ENCODE assay signal across 20 mouse cellular contexts in the genomic region with DNA sequence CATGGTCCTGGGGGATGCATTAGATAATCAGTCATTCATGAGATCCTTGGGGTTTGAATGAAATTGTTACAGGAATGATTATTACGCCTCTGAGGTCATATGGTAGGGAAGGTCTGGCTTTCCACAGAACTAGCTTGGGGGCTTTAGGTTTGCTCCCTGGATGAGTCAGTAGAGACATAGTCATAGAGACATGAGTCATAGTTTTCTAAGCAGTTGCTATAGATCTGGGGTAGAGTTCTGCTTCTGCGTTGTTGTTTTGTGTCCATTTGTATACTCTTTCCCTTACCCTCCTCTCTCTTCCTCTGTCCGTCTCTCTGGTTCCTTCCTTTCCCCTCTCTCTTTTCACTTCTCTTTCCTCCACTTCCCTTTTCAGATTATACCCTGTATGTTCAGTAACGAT.
DNase-seq lines count a peak whose midpoint lies in the region; ATAC-seq and TF ChIP-seq lines count a peak whose summit lies in the region.
"Had no signal": no experiment of that assay in that cellular context is flagged by ENCODE, and none has a peak within 500 bp of the region (broad histone marks: within the 10 kb centered on the region; RNA-seq: fewer than 3 reads in every experiment).

No protein-coding gene starts in this region.

- no peak overlapping the region for H3ac ChIP-seq in C2C12 (ENCODE audit: control insufficient read depth, insufficient read length, low read depth)

- no peak overlapping the region for H3K9ac ChIP-seq in midbrain, embryonic 15.5 days
- H3K9ac ChIP-seq in neural tube, embryonic 15.5 days (replicated peaks), result no peak overlapping the region
- H3K9ac ChIP-seq: embryonic facial prominence, embryonic 15.5 days; forebrain, embryonic 12.5 days; heart, embryonic 12.5 days had no signal

- H3K36me3 ChIP-seq in kidney, adult 2 months (ENCODE audit: control insufficient read depth, insufficient read depth, low read length), result no peaks in the 10 kb centered on the region
- no peaks in the 10 kb centered on the region for H3K36me3 ChIP-seq in C2C12 (ENCODE audit: control insufficient read depth, insufficient read depth)
- H3K36me3 ChIP-seq in midbrain, embryonic 15.5 days (replicated peaks), result peaks cover 7% of the 10 kb centered on the region
- H3K36me3 ChIP-seq in neural tube, embryonic 15.5 days, result peaks cover 25% of the 10 kb centered on the region
- H3K36me3 ChIP-seq: embryonic facial prominence, embryonic 15.5 days; G1E; heart, embryonic 12.5 days had no signal

- ATAC-seq in midbrain, embryonic 15.5 days (replicated peaks), result no peak
- no peak for ATAC-seq in neural tube, embryonic 15.5 days (ENCODE audit: low FRiP score)
- ATAC-seq: forebrain, embryonic 16.5 days; hindbrain, embryonic 16.5 days; inflammation-experienced regulatory T-cells, adult 6 months had no signal

- no peak for DNase-seq in kidney, adult 2 months
- no peak for DNase-seq in kidney, postnatal 25 days
- DNase-seq in brain, adult 2 months (ENCODE audit: low read depth, low spot score), result peak; percentile 60
- DNase-seq in MN1 (ENCODE audit: low spot score), result no peak
- DNase-seq: adrenal gland, adult 2 months; adrenal gland, postnatal 25 days; cerebellum, adult 2 months; cerebellum, postnatal 10 days; gastrocnemius, adult 2 months; gastrocnemius, postnatal 25 days had no signal

- no peak overlapping the region for H3K4me3 ChIP-seq in kidney, adult 2 months (ENCODE audit: insufficient read depth, low read depth, low read length)
- no peak overlapping the region for H3K4me3 ChIP-seq in C2C12 (ENCODE audit: insufficient read depth, poor library complexity, severe bottlenecking)
- no peak overlapping the region for H3K4me3 ChIP-seq in midbrain, embryonic 15.5 days
- no peak overlapping the region for H3K4me3 ChIP-seq in neural tube, embryonic 15.5 days (replicated peaks)
- H3K4me3 ChIP-seq: embryonic facial prominence, embryonic 15.5 days; forebrain, embryonic 12.5 days; gastrocnemius, adult 2 months; heart, embryonic 12.5 days had no signal

- peaks cover 6% of the 10 kb centered on the region for H3K4me1 ChIP-seq in kidney, adult 2 months (ENCODE audit: control insufficient read depth, insufficient read depth, low read length)
- no peaks in the 10 kb centered on the region for H3K4me1 ChIP-seq in midbrain, embryonic 15.5 days
- no peaks in the 10 kb centered on the region for H3K4me1 ChIP-seq in neural tube, embryonic 15.5 days
- H3K4me1 ChIP-seq: embryonic facial prominence, embryonic 15.5 days; heart, embryonic 12.5 days had no signal

- no peak for TF ChIP-seq CTCF in kidney, adult 2 months (conservative IDR thresholded peaks at IDR 0.05; ENCODE audit: insufficient read depth, insufficient read length, low read depth, low read length)
- no peak for TF ChIP-seq CTCF in C2C12 (IDR thresholded peaks at IDR 0.05; ENCODE audit: control insufficient read depth, insufficient read depth, insufficient read length)

- no peak overlapping the region for H3K4me2 ChIP-seq in midbrain, embryonic 15.5 days
- no peak overlapping the region for H3K4me2 ChIP-seq in neural tube, embryonic 15.5 days
- H3K4me2 ChIP-seq: embryonic facial prominence, embryonic 15.5 days; forebrain, embryonic 12.5 days; heart, embryonic 12.5 days had no signal

- H3K79me3 ChIP-seq in C2C12 (ENCODE audit: low read depth), result no peaks in the 10 kb centered on the region

- H3K27me3 ChIP-seq in kidney, adult 2 months (replicated peaks; ENCODE audit: control insufficient read depth, insufficient read depth, low read length), result no peaks in the 10 kb centered on the region
- H3K27me3 ChIP-seq in C2C12 (ENCODE audit: control insufficient read depth, insufficient read depth, insufficient read length), result no peaks in the 10 kb centered on the region
- no peaks in the 10 kb centered on the region for H3K27me3 ChIP-seq in midbrain, embryonic 15.5 days (replicated peaks)
- no peaks in the 10 kb centered on the region for H3K27me3 ChIP-seq in neural tube, embryonic 15.5 days (replicated peaks)
- H3K27me3 ChIP-seq: embryonic facial prominence, embryonic 15.5 days; forebrain, embryonic 12.5 days; heart, embryonic 12.5 days had no signal

- WGBS in kidney, adult 2 months, result 84% methylated on average over 4 of the region's 4 CpGs
- 90% methylated on average over 4 of the region's 4 CpGs for WGBS in midbrain, embryonic 15.5 days
- 89% methylated on average over 4 of the region's 4 CpGs for WGBS in neural tube, embryonic 15.5 days

- no peak for TF ChIP-seq POLR2A in kidney, adult 2 months (IDR thresholded peaks at IDR 0.05; ENCODE audit: low read depth, low read length)

- H3K27ac ChIP-seq in kidney, adult 2 months (ENCODE audit: insufficient read depth, low read depth, low read length), result peak overlapping the region; percentile 4; the same call in 1 of the 2 replicates
- no peak overlapping the region for H3K27ac ChIP-seq in midbrain, embryonic 15.5 days
- no peak overlapping the region for H3K27ac ChIP-seq in neural tube, embryonic 15.5 days (replicated peaks)
- H3K27ac ChIP-seq: embryonic facial prominence, embryonic 15.5 days; forebrain, embryonic 12.5 days; gastrocnemius, adult 2 months had no signal

- no peaks in the 10 kb centered on the region for H3K9me3 ChIP-seq in midbrain, embryonic 15.5 days
- H3K9me3 ChIP-seq in neural tube, embryonic 15.5 days (replicated peaks), result no peaks in the 10 kb centered on the region
- H3K9me3 ChIP-seq: embryonic facial prominence, embryonic 15.5 days; forebrain, embryonic 12.5 days; heart, embryonic 12.5 days had no signal

- no peaks in the 10 kb centered on the region for H3K79me2 ChIP-seq in C2C12 (ENCODE audit: control insufficient read depth, insufficient read depth)

TF ChIP-seq in C2C12, 6 proteins besides CTCF, POLR2A, EP300 and RAD21:
- TF ChIP-seq MYOD1 (IDR thresholded peaks at IDR 0.05; ENCODE audit: control insufficient read depth, insufficient read length, low read depth), result peak; percentile 3
- no peak for TF ChIP-seq CEBPB (IDR thresholded peaks at IDR 0.05; ENCODE audit: low read depth)
- TF ChIP-seq USF1 (IDR thresholded peaks at IDR 0.05; ENCODE audit: low read depth), result peak; percentile 20
- no peak for TF ChIP-seq MAX (IDR thresholded peaks at IDR 0.05)
- peak; percentile 81 for TF ChIP-seq FOSL1 (IDR thresholded peaks at IDR 0.05; ENCODE audit: insufficient read depth, low read length, poor library complexity, severe bottlenecking)
